Mouse (Mus musculus): ENCODE results near the gene Cox17.
"Not testable (repeated sequence)": the region's sequence is repeated elsewhere in the genome, so short reads cannot be mapped to it uniquely, and the experiment has no call there.

Cox17 gene

GRCm38 (mm10) chr16:38346529-38347325, at the start of gene Cox17, which contains the start of gene Gm21987:
Gene Cox17 (plus strand): TSS chr16:38346991.
Gene Gm21987 (plus strand): TSS chr16:38347040.
- DNase-seq (ENCODE audit: low read depth) = peak; percentile 96

GRCm38 (mm10) chr16:38298410-38298809, 48.4 kb upstream of the Cox17 start:
- no peak for DNase-seq (ENCODE audit: low read depth)

- DNase-seq (ENCODE audit: low read depth) = no peak
Observed at GRCm38 (mm10) chr16:38302367-38302766, 44.4 kb upstream of the Cox17 start.

- DNase-seq (ENCODE audit: low read depth) = peak; percentile 89
Observed at GRCm38 (mm10) chr16:38304460-38305194, 42.2 kb upstream of the Cox17 start.

- no peak for DNase-seq (ENCODE audit: low read depth)
Observed at GRCm38 (mm10) chr16:38306571-38307220, 40.1 kb upstream of the Cox17 start.

GRCm38 (mm10) chr16:38307221-38307605, 39.6 kb upstream of the Cox17 start:
- no peak for DNase-seq (ENCODE audit: low read depth)

- no peak for DNase-seq (ENCODE audit: low read depth)
Observed at GRCm38 (mm10) chr16:38307651-38308050, 39.1 kb upstream of the Cox17 start.

GRCm38 (mm10) chr16:38308195-38308594, 38.6 kb upstream of the Cox17 start:
- DNase-seq (ENCODE audit: low read depth) = no peak

GRCm38 (mm10) chr16:38318492-38318891, 28.3 kb upstream of the Cox17 start:
- no peak for DNase-seq (ENCODE audit: low read depth)

GRCm38 (mm10) chr16:38319087-38319486, 27.7 kb upstream of the Cox17 start:
- no peak for DNase-seq (ENCODE audit: low read depth)

- DNase-seq (ENCODE audit: low read depth) = peak; percentile 40
Observed at GRCm38 (mm10) chr16:38321452-38321935, 25.3 kb upstream of the Cox17 start.

GRCm38 (mm10) chr16:38324311-38324710, 22.5 kb upstream of the Cox17 start:
- no peak for DNase-seq (ENCODE audit: low read depth)

- no peak for DNase-seq (ENCODE audit: low read depth)
Observed at GRCm38 (mm10) chr16:38326778-38327397, 19.9 kb upstream of the Cox17 start.

GRCm38 (mm10) chr16:38329340-38329739, 17.5 kb upstream of the Cox17 start:
- no peak for DNase-seq (ENCODE audit: low read depth)

- DNase-seq (ENCODE audit: low read depth) = no peak
Observed at GRCm38 (mm10) chr16:38334431-38334830, 12.4 kb upstream of the Cox17 start.

- DNase-seq (ENCODE audit: low read depth) = not testable (repeated sequence)
Observed at GRCm38 (mm10) chr16:38338077-38338476, 8.7 kb upstream of the Cox17 start.

- no peak for DNase-seq (ENCODE audit: low read depth)
Observed at GRCm38 (mm10) chr16:38341396-38342324, 5.1 kb upstream of the Cox17 start, which contains the start of gene Maats1. Gene Maats1 (minus strand): TSS chr16:38342143.

GRCm38 (mm10) chr16:38344941-38345725, 1.7 kb upstream of the Cox17 start:
- peak; percentile 88 for DNase-seq (ENCODE audit: low read depth)

GRCm38 (mm10) chr16:38347588-38347987, 797 bp downstream of the Cox17 start:
- DNase-seq (ENCODE audit: low read depth) = no peak

GRCm38 (mm10) chr16:38348217-38348761, 1.5 kb downstream of the Cox17 start:
- no peak for DNase-seq (ENCODE audit: low read depth)

Measured in 416B (cell line).